Mouse (Mus musculus) embryonic facial prominence, embryonic 10.5 days (tissue): ENCODE data around the gene Cenpp. TPM values are rescaled to one million over a fixed set of nuclear protein-coding genes. Genes with fewer than 3 reads are reported as not detected.
A peak's percentile ranks its signal among the peaks of the same experiment; 100 is the strongest.

Source experiments
- DNase-seq: peaks from one replicate; pipeline ENCODE4 v3.0.0-alpha.2; 2017; ENCODE audit warnings: low spot score
- H3K27ac ChIP-seq: fragments of 300-500 bp; sonication (generic); replicated peaks from 2 replicates; pipeline ENCODE4 v1.5.1; 2016; ENCODE audit warnings: mild to moderate bottlenecking
- H3K27me3 ChIP-seq: fragments of 300-500 bp; sonication (generic); replicated peaks from 2 replicates; pipeline ENCODE4 v1.6.1; 2016; ENCODE audit warnings: low read depth, mild to moderate bottlenecking; ENCODE audit not compliant: poor library complexity, severe bottlenecking
- H3K36me3 ChIP-seq: fragments of 300-500 bp; sonication (generic); replicated peaks from 2 replicates; pipeline ENCODE4 v1.6.1; 2016; ENCODE audit warnings: mild to moderate bottlenecking, moderate library complexity
- H3K4me1 ChIP-seq: fragments of 300-500 bp; sonication (generic); 2 replicates; pipeline ENCODE4 v1.6.1; 2016
- H3K4me3 ChIP-seq: fragments of 300-500 bp; sonication (generic); 2 replicates; pipeline ENCODE4 v1.5.1; 2016; ENCODE audit warnings: mild to moderate bottlenecking, moderate library complexity
- H3K9me3 ChIP-seq: fragments of 300-500 bp; sonication (generic); 2 replicates; pipeline ENCODE4 v1.6.1; 2016; ENCODE audit warnings: mild to moderate bottlenecking
- WGBS: fragments of 180-500 bp; shearing (Covaris S2); methylation state at CpG from one replicate; pipeline ENCODE4 v1.1.7; 2016; 5-methylcytosine and 5-hydroxymethylcytosine counted together
- polyA plus RNA-seq: library from polyadenylated mRNA; unstranded; fragments of >200 nt; fragmentation: Nextera tagmentation; extraction: Ambion mirVana; gene quantifications from 2 replicates; pipeline ENCODE4 v1.2.1, GENCODE M21; 2016

Cenpp gene
- polyA plus RNA-seq, 1 experiment from 2014 or later, result 35.2 TPM

GRCm38 (mm10) chr13:49584307-49585005 lies 68.1 kb downstream of the Cenpp start:
- no peaks in the 10 kb centered on the region for H3K27me3 ChIP-seq
- peak overlapping the region; percentile 52 for H3K27ac ChIP-seq
- H3K36me3 ChIP-seq, result no peaks in the 10 kb centered on the region
- H3K4me1 ChIP-seq, result peaks cover 18% of the 10 kb centered on the region; the same call in 1 of the 2 replicates
- DNase-seq, result no peak
- H3K4me3 ChIP-seq, result no peak overlapping the region
- WGBS, result 72% methylated on average over 8 of the region's 8 CpGs
- no peaks in the 10 kb centered on the region for H3K9me3 ChIP-seq

GRCm38 (mm10) chr13:49583859-49584258 lies 68.7 kb downstream of the Cenpp start:
- Histone ChIP-seq H3K4me1 (peaks cover 18% of the 10 kb centered on the region; the same call in 1 of the 2 replicates), H3K27me3 (no peaks in the 10 kb centered on the region), H3K9me3 (no peaks in the 10 kb centered on the region), H3K4me3 (no peak overlapping the region), H3K36me3 (no peaks in the 10 kb centered on the region), H3K27ac (peak overlapping the region; percentile 52; the same call in 1 of the 2 replicates)
- DNase-seq, result no peak

GRCm38 (mm10) chr13:49581541-49582530 lies 70.7 kb downstream of the Cenpp start, which contains the start of gene Omd:
Omd (plus strand) TSS chr13:49582462.
- Histone ChIP-seq H3K27ac (peak within 1 kb of the TSS; percentile 88), H3K27me3 (no peaks in the 10 kb centered on the region), H3K4me1 (peaks cover 18% of the 10 kb centered on the region; the same call in 1 of the 2 replicates), H3K36me3 (no peaks in the 10 kb centered on the region), H3K4me3 (no peak within 1 kb of the TSS), H3K9me3 (no peaks in the 10 kb centered on the region)
- no peak for DNase-seq
- 48% methylated on average over 8 of the region's 8 CpGs for WGBS

GRCm38 (mm10) chr13:49571418-49571817 lies 81.2 kb downstream of the Cenpp start:
- no peak for DNase-seq
- H3K4me3 ChIP-seq, result no peak overlapping the region
- H3K9me3 ChIP-seq, result no peaks in the 10 kb centered on the region
- no peaks in the 10 kb centered on the region for H3K36me3 ChIP-seq
- H3K27ac ChIP-seq, result no peak overlapping the region
- no peaks in the 10 kb centered on the region for H3K4me1 ChIP-seq
- no peaks in the 10 kb centered on the region for H3K27me3 ChIP-seq
- WGBS, result 87% methylated on average over 2 of the region's 2 CpGs

- H3K27ac ChIP-seq, result no peak overlapping the region
- 70% methylated on average over 3 of the region's 3 CpGs for WGBS
Measured at GRCm38 (mm10) chr13:49570371-49570770, 82.2 kb downstream of the Cenpp start.

GRCm38 (mm10) chr13:49564347-49564746 lies 88.2 kb downstream of the Cenpp start:
- H3K36me3 ChIP-seq, result no peaks in the 10 kb centered on the region
- no peak overlapping the region for H3K27ac ChIP-seq
- no peak for DNase-seq
- H3K4me3 ChIP-seq, result no peak overlapping the region
- no peaks in the 10 kb centered on the region for H3K4me1 ChIP-seq
- 85% methylated on average over 1 of the region's 1 CpGs for WGBS
- no peaks in the 10 kb centered on the region for H3K9me3 ChIP-seq
- no peaks in the 10 kb centered on the region for H3K27me3 ChIP-seq

More at GRCm38 (mm10) chr13:49570371-49570770, 82.2 kb downstream of the Cenpp start:
- no peak for DNase-seq
- H3K27me3 ChIP-seq, result no peaks in the 10 kb centered on the region
- H3K9me3 ChIP-seq, result no peaks in the 10 kb centered on the region
- no peaks in the 10 kb centered on the region for H3K36me3 ChIP-seq
- H3K4me3 ChIP-seq, result no peak overlapping the region
- no peaks in the 10 kb centered on the region for H3K4me1 ChIP-seq

GRCm38 (mm10) chr13:49560886-49561285 lies 91.7 kb downstream of the Cenpp start:
- no peaks in the 10 kb centered on the region for H3K36me3 ChIP-seq

GRCm38 (mm10) chr13:49559185-49559584 lies 93.4 kb downstream of the Cenpp start:
- Histone ChIP-seq H3K4me3 (no peak overlapping the region), H3K4me1 (no peaks in the 10 kb centered on the region), H3K27me3 (no peaks in the 10 kb centered on the region), H3K36me3 (no peaks in the 10 kb centered on the region), H3K27ac (no peak overlapping the region), H3K9me3 (no peaks in the 10 kb centered on the region)
- DNase-seq, result peak; percentile 22
- 33% methylated on average over 2 of the region's 2 CpGs for WGBS

More at GRCm38 (mm10) chr13:49560886-49561285, 91.7 kb downstream of the Cenpp start:
- Histone ChIP-seq H3K4me1 (no peaks in the 10 kb centered on the region), H3K9me3 (no peaks in the 10 kb centered on the region), H3K27ac (no peak overlapping the region), H3K27me3 (no peaks in the 10 kb centered on the region), H3K4me3 (no peak overlapping the region)
- no peak for DNase-seq
- 70% methylated on average over 2 of the region's 2 CpGs for WGBS

- 70% methylated on average over 1 of the region's 1 CpGs for WGBS
- no peaks in the 10 kb centered on the region for H3K4me1 ChIP-seq
- no peaks in the 10 kb centered on the region for H3K36me3 ChIP-seq
- no peaks in the 10 kb centered on the region for H3K27me3 ChIP-seq
- H3K9me3 ChIP-seq, result no peaks in the 10 kb centered on the region
- no peak overlapping the region for H3K27ac ChIP-seq
- DNase-seq, result no peak
- no peak overlapping the region for H3K4me3 ChIP-seq
Measured at GRCm38 (mm10) chr13:49556924-49557323, 95.7 kb downstream of the Cenpp start.

GRCm38 (mm10) chr13:49556203-49556602 lies 96.4 kb downstream of the Cenpp start:
- no peaks in the 10 kb centered on the region for H3K9me3 ChIP-seq
- 79% methylated on average over 1 of the region's 1 CpGs for WGBS
- no peaks in the 10 kb centered on the region for H3K27me3 ChIP-seq
- H3K27ac ChIP-seq, result no peak overlapping the region
- H3K4me3 ChIP-seq, result no peak overlapping the region
- no peaks in the 10 kb centered on the region for H3K36me3 ChIP-seq
- H3K4me1 ChIP-seq, result no peaks in the 10 kb centered on the region
- no peak for DNase-seq

GRCm38 (mm10) chr13:49554519-49554918 lies 98.1 kb downstream of the Cenpp start:
- H3K27ac ChIP-seq, result no peak overlapping the region
- H3K27me3 ChIP-seq, result no peaks in the 10 kb centered on the region
- DNase-seq, result no peak
- WGBS, result 78% methylated on average over 5 of the region's 5 CpGs
- H3K9me3 ChIP-seq, result no peaks in the 10 kb centered on the region
- H3K4me1 ChIP-seq, result no peaks in the 10 kb centered on the region
- H3K4me3 ChIP-seq, result no peak overlapping the region
- no peaks in the 10 kb centered on the region for H3K36me3 ChIP-seq

- Histone ChIP-seq H3K36me3 (no peaks in the 10 kb centered on the region), H3K9me3 (no peaks in the 10 kb centered on the region), H3K27me3 (no peaks in the 10 kb centered on the region), H3K4me1 (peaks cover 5% of the 10 kb centered on the region; the same call in 1 of the 2 replicates), H3K27ac (no peak overlapping the region), H3K4me3 (no peak overlapping the region)
- WGBS, result 94% methylated on average over 3 of the region's 3 CpGs
- DNase-seq, result no peak
Measured at GRCm38 (mm10) chr13:49549616-49550015, 103.0 kb downstream of the Cenpp start.
